Mouse (Mus musculus): ENCODE results near the gene Cpne9.

DNA sequence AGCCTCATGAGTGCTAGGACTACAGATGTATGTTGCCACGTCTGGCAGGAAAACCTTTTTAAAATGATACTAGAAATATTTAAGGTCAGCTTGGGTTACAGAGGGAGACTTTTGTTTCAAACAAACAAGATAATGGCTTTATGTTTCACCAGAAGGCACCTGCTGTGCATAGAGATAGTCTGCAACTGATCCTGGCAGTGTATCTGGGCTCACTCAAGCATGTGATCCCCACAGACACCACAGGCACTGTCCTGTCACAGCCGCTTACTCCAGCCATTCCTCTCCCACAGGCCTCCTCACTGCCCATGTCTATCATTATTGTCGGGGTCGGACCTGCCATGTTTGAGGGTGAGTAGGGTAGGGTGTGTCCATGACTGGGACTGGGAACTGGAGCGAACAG lies 19.2 kb downstream of the Cpne9 start:
- no peak for TF ChIP-seq CTCF (IDR thresholded peaks at IDR 0.05; ENCODE audit: insufficient read depth, low read depth, low read length)
- no peak for TF ChIP-seq POLR2A (IDR thresholded peaks at IDR 0.05; ENCODE audit: insufficient read depth, low read depth, low read length)

Data from olfactory bulb, adult 2 months (tissue).